Mouse (Mus musculus): Measurements from ENCODE around the gene 1700021F07Rik.

Gene 1700021F07Rik

GRCm38 (mm10) chr2:173522376-173522775, at the start of gene 1700021F07Rik:
1700021F07Rik (plus strand) TSS chr2:173522586.
- no peak for DNase-seq

GRCm38 (mm10) chr2:173473233-173473632, 49.2 kb upstream of the 1700021F07Rik start:
- DNase-seq, result no peak

DNA sequence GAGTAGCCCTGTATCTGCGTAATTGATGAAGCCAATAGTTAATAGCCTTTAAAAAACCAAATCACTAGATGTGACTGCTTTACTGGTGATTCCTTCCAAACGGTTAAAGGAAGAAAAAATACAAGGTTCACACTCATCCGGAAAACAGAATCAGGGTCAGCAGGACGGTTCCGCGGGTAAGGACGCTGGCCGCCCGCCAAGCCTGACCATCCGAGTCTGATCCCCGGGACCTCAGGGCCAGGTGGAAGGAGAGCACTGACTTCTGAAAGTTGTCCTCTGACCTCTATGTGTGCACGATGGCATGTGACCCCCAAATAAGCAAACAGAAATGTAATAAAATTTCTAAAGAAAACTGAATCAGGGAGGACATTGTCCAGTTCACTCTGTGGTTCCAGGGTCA, 43.3 kb upstream of the 1700021F07Rik start:
- no peak for DNase-seq

DNA sequence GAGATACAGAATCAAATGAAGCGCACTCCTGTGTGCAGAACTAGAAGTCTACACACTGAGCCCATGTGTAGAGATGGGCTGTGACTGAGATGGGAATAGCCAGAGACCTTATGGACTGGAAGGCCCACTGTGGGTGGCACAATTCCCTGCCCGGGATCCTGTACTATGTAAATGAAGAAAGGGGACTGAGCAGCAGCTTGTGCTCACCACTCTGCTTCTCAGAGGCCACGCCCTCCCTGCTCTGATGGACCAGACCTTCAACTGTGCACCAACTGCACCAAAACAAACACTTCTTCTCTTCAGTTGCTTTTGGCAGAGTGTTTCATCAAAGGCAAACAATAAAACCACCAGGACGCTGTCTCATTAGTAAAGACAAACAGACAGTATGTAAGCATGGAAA, 37.9 kb upstream of the 1700021F07Rik start:
- no peak for DNase-seq

- DNase-seq, result no peak
These were observed 22.8 kb upstream of the 1700021F07Rik start for GRCm38 (mm10) chr2:173499612-173500011.

DNA sequence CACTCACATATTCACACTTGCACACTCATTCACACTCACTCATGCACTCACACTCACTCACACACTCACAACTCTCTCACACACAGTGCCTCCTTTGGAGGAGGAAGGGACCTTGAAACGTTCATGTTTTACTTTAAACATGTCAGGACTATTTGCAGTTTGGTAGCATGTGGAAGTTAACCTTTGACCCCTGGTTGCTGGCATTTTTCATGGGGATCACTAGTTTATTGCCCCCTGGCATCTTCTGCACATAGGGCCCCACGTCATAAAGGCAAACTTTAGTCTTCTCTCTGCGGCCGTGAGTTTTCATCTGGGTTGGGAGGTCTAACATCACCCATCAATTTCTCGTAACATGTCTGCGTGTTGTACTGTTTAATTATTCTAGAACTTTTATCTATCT, 8.4 kb upstream of the 1700021F07Rik start:
- DNase-seq, result no peak

DNA sequence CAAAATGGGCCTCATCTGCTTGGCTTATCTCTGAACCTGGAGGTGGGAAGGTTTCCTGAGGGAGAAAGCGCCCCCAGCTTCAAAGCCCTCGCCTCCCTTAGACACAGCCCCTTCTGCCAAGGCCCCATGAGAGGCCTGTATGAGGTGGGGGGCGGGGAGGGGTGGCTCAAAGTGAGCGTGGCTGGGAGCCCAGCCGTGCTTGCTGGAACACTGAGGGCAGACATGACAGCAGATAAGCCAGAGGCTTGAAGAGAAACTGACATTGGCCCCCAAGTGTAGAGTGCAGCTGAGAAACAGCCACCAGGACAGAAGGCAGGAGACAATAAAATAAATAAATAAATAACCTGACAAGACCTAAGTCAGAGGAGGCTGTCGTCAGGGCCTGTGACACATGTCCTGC, 7.2 kb upstream of the 1700021F07Rik start:
- no peak for DNase-seq

DNA sequence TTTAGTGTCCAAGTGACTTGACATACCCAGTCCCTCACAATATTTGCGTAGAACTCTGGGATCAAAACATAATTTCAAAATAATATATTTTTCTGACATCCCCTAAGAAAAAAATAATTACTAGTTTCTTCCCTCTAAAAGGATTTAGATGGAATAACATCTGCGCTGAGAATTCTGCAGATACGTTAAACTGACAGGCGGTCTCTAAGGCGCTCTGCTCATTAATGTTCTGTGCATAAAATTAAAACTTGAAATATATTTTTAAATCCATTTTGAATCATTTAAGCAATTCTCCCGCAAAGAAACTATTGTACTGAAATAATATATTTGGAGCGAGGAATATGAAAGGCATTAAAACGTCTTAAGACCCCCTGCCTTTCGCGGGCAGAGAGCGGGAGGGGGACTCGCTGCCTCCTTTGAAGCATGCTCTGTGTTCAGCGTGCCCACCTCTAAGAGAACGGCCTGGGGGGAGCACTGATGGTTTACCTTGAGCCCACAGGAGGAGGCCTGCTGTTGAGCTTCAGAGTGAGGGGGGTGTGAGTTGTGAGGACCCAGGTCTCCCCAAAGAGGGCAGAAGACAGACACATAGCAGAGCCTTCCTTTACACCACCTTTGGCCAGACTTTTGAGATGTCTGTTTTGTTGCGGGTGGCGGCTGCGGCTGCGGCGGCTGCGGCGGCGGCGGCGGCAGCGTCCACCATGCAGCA, 6.1 kb upstream of the 1700021F07Rik start:
- no peak for DNase-seq

GRCm38 (mm10) chr2:173528493-173528892, 6.1 kb downstream of the 1700021F07Rik start:
- no peak for DNase-seq

- no peak for DNase-seq
These were observed 10.5 kb downstream of the 1700021F07Rik start for GRCm38 (mm10) chr2:173532711-173533462.

DNA sequence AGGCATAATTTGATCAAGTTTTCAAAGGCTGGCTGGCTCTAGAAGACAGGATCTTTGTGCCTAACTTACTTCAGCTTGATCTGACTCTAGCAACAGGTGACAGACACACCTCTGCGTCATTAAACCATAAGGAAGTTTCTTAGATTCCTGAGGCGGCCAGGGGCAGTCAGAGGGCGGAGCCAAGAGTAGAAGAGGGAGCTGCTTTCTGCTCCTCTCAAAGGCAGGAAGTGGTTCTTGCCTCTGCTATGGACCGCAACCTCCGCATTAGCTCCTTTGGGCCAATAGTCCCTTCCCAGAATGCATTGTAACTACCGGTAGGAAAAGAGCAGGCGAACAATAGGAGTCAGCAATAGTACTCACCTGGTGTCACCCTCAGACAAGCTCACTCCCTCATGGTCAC, 12.2 kb downstream of the 1700021F07Rik start:
- no peak for DNase-seq

DNA sequence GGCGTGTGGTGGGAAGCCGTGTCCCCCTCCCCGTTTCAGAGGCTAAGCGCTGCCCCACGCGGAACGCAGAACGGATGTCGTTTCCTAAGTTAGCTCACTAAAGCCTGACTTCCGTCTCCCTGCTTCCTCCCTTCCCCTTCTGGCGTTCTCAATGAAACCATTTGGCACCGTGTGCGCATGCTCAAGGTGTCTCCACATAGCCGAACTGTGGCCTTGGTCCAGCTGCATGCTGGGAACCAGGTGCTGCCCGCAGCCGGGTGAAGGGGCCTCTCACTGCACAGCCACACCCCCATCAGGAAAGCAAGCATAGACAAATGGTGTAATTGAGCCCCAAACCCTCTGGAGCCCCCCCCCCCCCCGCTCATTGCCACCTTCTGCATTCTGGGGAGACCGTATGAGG, 13.0 kb downstream of the 1700021F07Rik start:
- no peak for DNase-seq

GRCm38 (mm10) chr2:173535886-173536285, 13.5 kb downstream of the 1700021F07Rik start:
- no peak for DNase-seq

DNA sequence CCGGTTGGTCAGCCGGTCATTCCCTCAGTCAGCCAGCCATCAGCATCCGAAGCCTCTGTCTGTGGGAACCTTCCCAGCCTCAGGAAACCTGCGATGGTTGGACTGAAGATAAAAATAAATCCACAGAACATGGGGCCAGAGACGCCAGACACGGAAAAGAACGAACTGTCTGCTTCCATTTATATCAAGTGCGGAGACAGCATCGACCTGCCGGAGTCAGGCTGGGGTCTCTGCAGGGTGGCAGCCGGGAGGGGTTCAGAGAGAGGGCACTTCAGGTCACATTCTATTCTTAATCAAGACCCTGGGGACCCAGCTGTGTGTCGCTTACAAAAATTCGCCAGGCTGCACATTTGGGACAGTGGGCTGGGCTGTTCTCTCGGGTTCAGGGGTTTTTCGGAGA, 17.4 kb downstream of the 1700021F07Rik start:
- no peak for DNase-seq

DNA sequence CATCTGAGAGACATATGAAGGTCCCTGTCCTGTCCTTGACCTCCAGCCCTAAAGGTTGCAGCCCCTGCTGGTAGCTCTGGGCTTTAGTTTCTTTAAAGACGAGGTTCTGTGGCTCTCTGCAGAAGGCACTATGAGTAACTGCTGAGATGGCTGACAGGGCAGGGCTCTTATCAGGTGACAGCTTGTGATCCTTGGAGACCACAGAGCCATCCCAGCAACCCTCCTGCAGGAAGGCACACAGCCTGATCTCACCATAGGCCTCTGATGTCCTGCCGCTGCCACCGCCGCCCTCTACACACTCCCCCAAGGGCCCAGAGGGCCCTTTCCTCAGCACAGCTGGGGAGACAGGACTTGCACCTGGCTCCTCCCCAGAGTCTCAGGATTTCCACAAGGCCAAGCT, 19.4 kb downstream of the 1700021F07Rik start:
- no peak for DNase-seq

GRCm38 (mm10) chr2:173542716-173543115, 20.3 kb downstream of the 1700021F07Rik start:
- no peak for DNase-seq

GRCm38 (mm10) chr2:173545992-173546703, 23.8 kb downstream of the 1700021F07Rik start:
- DNase-seq, result peak; percentile 67

- DNase-seq, result no peak
These were observed 26.9 kb downstream of the 1700021F07Rik start for GRCm38 (mm10) chr2:173549236-173549635.

GRCm38 (mm10) chr2:173550681-173551080, 28.3 kb downstream of the 1700021F07Rik start:
- no peak for DNase-seq

DNA sequence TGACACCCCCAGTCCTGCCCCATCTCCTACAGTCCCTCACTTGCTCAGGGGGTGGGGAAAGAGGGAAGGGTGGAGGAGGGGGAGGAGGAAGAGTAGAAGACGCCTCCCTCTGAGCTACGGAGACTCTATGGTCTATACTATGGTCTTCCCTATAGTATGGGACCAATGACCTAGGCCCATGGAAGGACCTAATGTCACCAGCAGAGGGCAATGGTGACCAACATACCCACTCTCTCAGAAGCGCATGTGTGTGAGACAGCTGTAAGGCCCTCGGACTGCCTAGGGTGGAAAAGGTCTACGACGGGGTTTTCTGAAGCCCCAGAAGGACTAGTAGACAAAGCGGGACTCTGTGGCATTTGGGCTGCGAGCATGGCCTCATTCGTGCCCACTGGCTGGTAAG, 31.5 kb downstream of the 1700021F07Rik start:
- DNase-seq, result no peak

DNA sequence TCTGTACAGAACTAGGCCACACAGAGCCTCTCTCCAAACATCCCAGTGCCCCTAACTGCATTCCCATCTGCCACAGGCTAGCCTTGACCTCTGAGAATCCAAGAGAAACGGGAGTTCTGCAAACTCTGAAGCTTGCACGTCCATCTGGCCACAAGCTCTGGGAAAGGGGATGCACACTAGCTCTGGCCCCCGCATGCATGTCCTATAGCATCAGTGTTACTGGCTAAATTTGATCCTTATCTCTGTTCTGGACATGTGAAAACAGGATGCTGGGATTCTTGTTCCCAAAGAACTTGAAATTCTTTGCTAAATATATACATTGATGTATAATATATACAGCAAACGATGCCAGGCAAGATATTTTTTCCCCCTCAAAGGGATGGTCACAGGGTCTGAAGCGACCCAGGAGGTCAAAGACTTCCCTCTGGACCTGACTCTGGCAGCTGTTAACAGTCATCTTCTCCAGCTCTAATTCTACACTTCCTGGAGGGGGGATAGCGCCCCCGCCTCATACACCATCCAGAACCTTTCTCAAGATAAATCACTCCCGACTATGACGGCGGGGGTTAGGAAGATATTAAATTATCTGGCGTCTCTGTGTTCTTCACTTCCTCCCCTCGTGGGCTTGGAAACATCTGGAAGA, 36.5 kb downstream of the 1700021F07Rik start:
- no peak for DNase-seq

GRCm38 (mm10) chr2:173561851-173562442, 39.6 kb downstream of the 1700021F07Rik start:
- peak; percentile 58 for DNase-seq

DNA sequence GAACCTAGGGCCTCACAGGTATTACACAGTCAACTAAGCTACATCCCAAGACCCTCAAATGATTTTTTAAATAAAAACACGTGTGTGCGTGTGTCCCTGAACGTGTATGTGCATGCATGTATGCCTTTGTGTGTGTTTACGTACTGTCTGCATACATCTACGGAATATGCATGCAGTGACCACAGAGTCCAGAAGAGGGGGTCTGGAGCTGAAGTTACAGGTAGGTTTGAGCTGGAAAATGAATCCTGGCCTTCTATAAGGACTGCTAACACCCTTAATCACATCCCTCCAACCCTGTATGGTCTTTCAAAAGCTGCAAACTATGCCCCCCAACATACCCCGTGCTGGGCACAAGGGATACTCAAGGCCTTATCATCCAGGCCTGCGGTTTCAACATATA, 41.0 kb downstream of the 1700021F07Rik start:
- peak; percentile 25 for DNase-seq

Measured in right cerebral cortex, adult 18-20 months (tissue).